Comparison of ENCODE assay signal across 31 mouse cellular contexts in the genomic region with DNA sequence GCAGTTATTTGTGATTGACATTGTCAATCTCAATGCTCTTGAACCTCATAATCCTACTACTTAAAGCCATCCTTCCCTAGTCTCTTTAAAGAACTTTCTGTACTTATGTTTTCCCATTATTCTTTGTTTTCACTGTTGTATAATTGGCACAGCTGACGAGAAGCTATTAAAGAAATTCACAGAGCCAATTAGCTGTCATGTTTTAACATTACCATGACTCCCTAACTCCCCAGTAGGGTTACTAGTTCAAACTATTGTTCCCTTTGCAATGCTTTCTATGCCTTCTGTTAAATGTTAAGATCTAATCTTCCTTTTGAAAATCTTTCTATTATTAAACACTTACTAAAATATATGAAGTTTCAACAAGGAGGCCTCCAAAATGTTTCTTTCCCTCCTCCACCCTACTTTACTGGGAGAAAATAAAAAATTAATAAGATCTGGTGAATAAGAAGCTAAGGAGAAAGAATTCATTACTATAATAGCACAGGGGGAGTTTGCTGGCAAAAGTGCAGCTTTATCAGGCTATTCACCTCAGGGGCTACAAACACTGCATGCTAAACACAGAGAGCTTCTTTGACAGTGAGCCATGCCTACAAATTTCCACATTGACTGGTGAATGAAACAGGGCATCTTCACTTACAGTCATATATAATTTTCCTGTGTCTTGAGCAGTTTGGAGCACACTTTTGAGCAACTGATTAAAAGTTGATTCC.
DNase-seq lines count a peak whose midpoint lies in the region; ATAC-seq lines count a peak whose summit lies in the region.
"Had no signal": no experiment of that assay in that cellular context is flagged by ENCODE, and none has a peak within 500 bp of the region (broad histone marks: within the 10 kb centered on the region; RNA-seq: fewer than 3 reads in every experiment).

No protein-coding gene starts in this region.

- DNase-seq in hindbrain, embryonic 11.5 days (ENCODE audit: low spot score): no peak
- peak; percentile 40 for DNase-seq in midbrain, embryonic 14.5 days
- DNase-seq in midbrain, embryonic 10.5 days (ENCODE audit: low spot score): no peak
- DNase-seq in forebrain, embryonic 14.5 days (ENCODE audit: low spot score): peak; percentile 33
- no peak for DNase-seq in lung, adult 18-20 months
- DNase-seq in adipocyte (ENCODE audit: low spot score): no peak
- DNase-seq: adrenal gland, adult 2 months; adrenal gland, postnatal 36 days; B cell, adult 2 months; cerebellum, adult 11 months; cerebellum, adult 9-10 months; cerebellum, postnatal 36 days; gastrocnemius, adult 2 months; gastrocnemius, postnatal 36 days; heart, postnatal 10 days; kidney, adult 2 months; kidney, postnatal 4 days; layer of hippocampus, postnatal 36 days; liver, embryonic 13.5 days; lung, adult 2 months; lung, postnatal 14 days; right cerebral cortex, adult 18-20 months; spleen, adult 18-20 months; thymus, postnatal 14 days had no signal

- H3K4me2 ChIP-seq in hindbrain, embryonic 16.5 days (ENCODE audit: low read length): no peak overlapping the region
- no peak overlapping the region for H3K4me2 ChIP-seq in hindbrain, embryonic 11.5 days (replicated peaks; ENCODE audit: low read depth, low read length)
- no peak overlapping the region for H3K4me2 ChIP-seq in midbrain, embryonic 14.5 days (ENCODE audit: low read length)
- H3K4me2 ChIP-seq in forebrain, embryonic 14.5 days (ENCODE audit: low read length): no peak overlapping the region
- H3K4me2 ChIP-seq: heart, embryonic 13.5 days; limb, embryonic 15.5 days; liver, embryonic 13.5 days; neural tube, embryonic 12.5 days had no signal

- no peaks in the 10 kb centered on the region for H3K36me3 ChIP-seq in hindbrain, embryonic 16.5 days (ENCODE audit: control insufficient read depth, insufficient read depth, low read length)
- no peaks in the 10 kb centered on the region for H3K36me3 ChIP-seq in hindbrain, embryonic 11.5 days (ENCODE audit: control insufficient read depth, insufficient read depth, low read length)
- no peaks in the 10 kb centered on the region for H3K36me3 ChIP-seq in midbrain, embryonic 14.5 days (ENCODE audit: control insufficient read depth, insufficient read depth, low read length)
- H3K36me3 ChIP-seq in midbrain, embryonic 10.5 days: no peaks in the 10 kb centered on the region
- H3K36me3 ChIP-seq in forebrain, embryonic 14.5 days (ENCODE audit: control insufficient read depth, insufficient read depth, low read length): no peaks in the 10 kb centered on the region
- H3K36me3 ChIP-seq: heart, embryonic 13.5 days; limb, embryonic 10.5 days; limb, embryonic 15.5 days; liver, embryonic 13.5 days; neural tube, embryonic 12.5 days had no signal

- no peaks in the 10 kb centered on the region for H3K9me3 ChIP-seq in hindbrain, embryonic 16.5 days (ENCODE audit: control insufficient read depth, low read length)
- H3K9me3 ChIP-seq in hindbrain, embryonic 11.5 days (ENCODE audit: control insufficient read depth, low read length): no peaks in the 10 kb centered on the region
- H3K9me3 ChIP-seq in midbrain, embryonic 14.5 days (ENCODE audit: control insufficient read depth, low read length): no peaks in the 10 kb centered on the region
- H3K9me3 ChIP-seq in midbrain, embryonic 10.5 days (replicated peaks): no peaks in the 10 kb centered on the region
- no peaks in the 10 kb centered on the region for H3K9me3 ChIP-seq in forebrain, embryonic 14.5 days (replicated peaks; ENCODE audit: control insufficient read depth, low read length)
- H3K9me3 ChIP-seq: heart, embryonic 13.5 days; limb, embryonic 10.5 days; limb, embryonic 15.5 days; liver, embryonic 13.5 days; neural tube, embryonic 12.5 days had no signal

- no peaks in the 10 kb centered on the region for H3K4me1 ChIP-seq in hindbrain, embryonic 16.5 days (ENCODE audit: control insufficient read depth, insufficient read depth, low read depth, low read length)
- H3K4me1 ChIP-seq in hindbrain, embryonic 11.5 days (replicated peaks; ENCODE audit: control insufficient read depth, insufficient read depth, low read length): no peaks in the 10 kb centered on the region
- no peaks in the 10 kb centered on the region for H3K4me1 ChIP-seq in midbrain, embryonic 14.5 days (ENCODE audit: control insufficient read depth, insufficient read depth, low read length)
- no peaks in the 10 kb centered on the region for H3K4me1 ChIP-seq in midbrain, embryonic 10.5 days
- no peaks in the 10 kb centered on the region for H3K4me1 ChIP-seq in forebrain, embryonic 14.5 days (ENCODE audit: control insufficient read depth, insufficient read depth, low read length)
- H3K4me1 ChIP-seq: heart, embryonic 13.5 days; limb, embryonic 10.5 days; limb, embryonic 15.5 days; liver, embryonic 13.5 days; neural tube, embryonic 12.5 days had no signal

- WGBS in hindbrain, embryonic 16.5 days: 20% methylated on average over 1 of the region's 1 CpGs
- 60% methylated on average over 1 of the region's 1 CpGs for WGBS in hindbrain, embryonic 11.5 days
- 12% methylated on average over 1 of the region's 1 CpGs for WGBS in midbrain, embryonic 14.5 days
- WGBS in midbrain, embryonic 10.5 days: 36% methylated on average over 1 of the region's 1 CpGs
- WGBS in forebrain, embryonic 14.5 days: 0% methylated on average over 1 of the region's 1 CpGs

- no peaks in the 10 kb centered on the region for H3K27me3 ChIP-seq in hindbrain, embryonic 16.5 days (replicated peaks; ENCODE audit: control insufficient read depth, insufficient read depth, low read length)
- H3K27me3 ChIP-seq in hindbrain, embryonic 11.5 days (ENCODE audit: control insufficient read depth, insufficient read depth, low read length): no peaks in the 10 kb centered on the region
- no peaks in the 10 kb centered on the region for H3K27me3 ChIP-seq in midbrain, embryonic 14.5 days (ENCODE audit: control insufficient read depth, insufficient read depth, low read length)
- no peaks in the 10 kb centered on the region for H3K27me3 ChIP-seq in midbrain, embryonic 10.5 days (ENCODE audit: low read depth, poor library complexity, severe bottlenecking)
- H3K27me3 ChIP-seq in forebrain, embryonic 14.5 days (replicated peaks; ENCODE audit: control insufficient read depth, insufficient read depth, low read length): no peaks in the 10 kb centered on the region
- H3K27me3 ChIP-seq: heart, embryonic 13.5 days; limb, embryonic 15.5 days; liver, embryonic 13.5 days; neural tube, embryonic 12.5 days had no signal

- H3K9ac ChIP-seq in hindbrain, embryonic 16.5 days (ENCODE audit: low read depth, low read length): no peak overlapping the region
- no peak overlapping the region for H3K9ac ChIP-seq in hindbrain, embryonic 11.5 days (ENCODE audit: low read depth, low read length)
- no peak overlapping the region for H3K9ac ChIP-seq in midbrain, embryonic 14.5 days (replicated peaks; ENCODE audit: low read length)
- H3K9ac ChIP-seq in forebrain, embryonic 14.5 days (ENCODE audit: low read length): no peak overlapping the region
- H3K9ac ChIP-seq: heart, embryonic 13.5 days; limb, embryonic 15.5 days; liver, embryonic 13.5 days; neural tube, embryonic 12.5 days had no signal

- peak; percentile 58 for ATAC-seq in hindbrain, embryonic 16.5 days
- no peak for ATAC-seq in hindbrain, embryonic 11.5 days (ENCODE audit: low FRiP score)
- no peak for ATAC-seq in midbrain, embryonic 14.5 days (ENCODE audit: low FRiP score, low TSS enrichment)
- ATAC-seq in forebrain, embryonic 14.5 days: peak; percentile 72; the same call in 1 of the 2 replicates
- ATAC-seq: inflammation-experienced regulatory T-cells, adult 6 months had no signal

- H3K4me3 ChIP-seq in hindbrain, embryonic 16.5 days (ENCODE audit: low read length): no peak overlapping the region
- no peak overlapping the region for H3K4me3 ChIP-seq in hindbrain, embryonic 11.5 days (ENCODE audit: low read depth, low read length)
- no peak overlapping the region for H3K4me3 ChIP-seq in midbrain, embryonic 14.5 days (replicated peaks; ENCODE audit: low read depth, low read length)
- H3K4me3 ChIP-seq in midbrain, embryonic 10.5 days: no peak overlapping the region
- no peak overlapping the region for H3K4me3 ChIP-seq in forebrain, embryonic 14.5 days (ENCODE audit: low read depth, low read length)
- H3K4me3 ChIP-seq: gastrocnemius, adult 2 months; heart, embryonic 13.5 days; limb, embryonic 10.5 days; limb, embryonic 15.5 days; liver, embryonic 13.5 days; myocyte; neural tube, embryonic 12.5 days had no signal

- no peak overlapping the region for H3K27ac ChIP-seq in hindbrain, embryonic 16.5 days (ENCODE audit: low read depth, low read length)
- H3K27ac ChIP-seq in hindbrain, embryonic 11.5 days (ENCODE audit: low read depth, low read length): no peak overlapping the region
- no peak overlapping the region for H3K27ac ChIP-seq in midbrain, embryonic 14.5 days (replicated peaks; ENCODE audit: low read depth, low read length)
- H3K27ac ChIP-seq in midbrain, embryonic 10.5 days (replicated peaks): no peak overlapping the region
- no peak overlapping the region for H3K27ac ChIP-seq in forebrain, embryonic 14.5 days (ENCODE audit: low read depth, low read length)
- H3K27ac ChIP-seq: gastrocnemius, adult 2 months; heart, embryonic 13.5 days; limb, embryonic 10.5 days; limb, embryonic 15.5 days; liver, embryonic 13.5 days; neural tube, embryonic 12.5 days had no signal

Comparison
In these comparisons a context has a peak if more than half of its experiments do, and no peak if none do; other contexts are left out.
1. ATAC-seq: peak in hindbrain, embryonic 16.5 days (single experiment) and forebrain, embryonic 14.5 days (single experiment); none in hindbrain, embryonic 11.5 days (single experiment) and midbrain, embryonic 14.5 days (single experiment).
2. DNase-seq: peak in midbrain, embryonic 14.5 days (single experiment) and forebrain, embryonic 14.5 days (single experiment); none in hindbrain, embryonic 11.5 days (single experiment), midbrain, embryonic 10.5 days (single experiment), lung, adult 18-20 months (0 of 2) and adipocyte (single experiment).